Mouse (Mus musculus) spleen, adult 2 months (tissue): Measurements from ENCODE around the gene Srcin1. TPM values are rescaled to one million over a fixed set of nuclear protein-coding genes. Genes with fewer than 3 reads are reported as not detected.

Experiments
- DNase-seq, 2 experiments: peaks; one replicate each; pipeline versions ENCODE4 v3.0.0 to v3.0.0-alpha.2; 2012 to 2021; ENCODE audit warnings: low spot score in 2 of 2, low read depth in 1 of 2
- H3K27ac ChIP-seq: fragments of 200-500 bp; 2 replicates; pipeline ENCODE4 v1.5.1; 2012; ENCODE audit warnings: low read length, inconsistent platforms; ENCODE audit not compliant: insufficient read depth
- H3K27me3 ChIP-seq: fragments of 200-500 bp; 2 replicates; pipeline ENCODE4 v1.6.1; 2012; ENCODE audit warnings: mild to moderate bottlenecking, moderate library complexity, low read length, inconsistent platforms; ENCODE audit not compliant: control insufficient read depth, insufficient read depth
- H3K36me3 ChIP-seq: fragments of 200-500 bp; 2 replicates; pipeline ENCODE4 v1.6.1; 2012; ENCODE audit warnings: mild to moderate bottlenecking, low read length, inconsistent platforms; ENCODE audit not compliant: control insufficient read depth, insufficient read depth
- H3K4me1 ChIP-seq: fragments of 200-500 bp; 2 replicates; pipeline ENCODE4 v1.6.1; 2011; ENCODE audit warnings: inconsistent platforms; ENCODE audit not compliant: control insufficient read depth, insufficient read depth, insufficient read length
- H3K4me3 ChIP-seq: fragments of 200-500 bp; 2 replicates; pipeline ENCODE4 v1.5.1; 2011; ENCODE audit warnings: mild to moderate bottlenecking, inconsistent platforms; ENCODE audit not compliant: insufficient read depth, insufficient read length; ENCODE audit errors: extremely low read depth
- CTCF ChIP-seq: fragments of 200-500 bp; IDR thresholded peaks from 2 replicates; pipeline ENCODE4 v1.5.1; 2011; ENCODE audit warnings: mild to moderate bottlenecking, inconsistent platforms; ENCODE audit not compliant: insufficient read depth, insufficient read length, insufficient replicate concordance; ENCODE audit errors: extremely low read depth
- POLR2A ChIP-seq: fragments of 200-500 bp; IDR thresholded peaks from 2 replicates; pipeline ENCODE4 v1.6.1; 2011; ENCODE audit warnings: low read depth, low read length, inconsistent platforms
- WGBS: fragments of 180-500 bp; shearing (Covaris S2); methylation state at CpG from one replicate; pipeline ENCODE4 v1.1.7; 2018; 5-methylcytosine and 5-hydroxymethylcytosine counted together
- polyA plus RNA-seq: library from polyadenylated mRNA; depleted of rRNA; stranded (reverse); fragments of >200 nt; gene quantifications from 2 replicates; pipeline ENCODE4 v1.2.3, GENCODE M21; 2012

Srcin1 gene
- polyA plus RNA-seq, 1 experiment: 0.13 TPM

GRCm38 (mm10) chr11:97530069-97530468 lies 45.9 kb downstream of the Srcin1 start:
- H3K4me1 ChIP-seq: peaks cover 11% of the 10 kb centered on the region
- peaks cover 14% of the 10 kb centered on the region for H3K27me3 ChIP-seq
- DNase-seq: no peak
- H3K36me3 ChIP-seq: no peaks in the 10 kb centered on the region
- no peak overlapping the region for H3K4me3 ChIP-seq
- no peak overlapping the region for H3K27ac ChIP-seq
- 78% methylated on average over 5 of the region's 6 CpGs for WGBS
- TF ChIP-seq POLR2A (no peak), CTCF (no peak)

- Histone ChIP-seq H3K27ac (no peak overlapping the region), H3K4me3 (no peak overlapping the region), H3K4me1 (peaks cover 3% of the 10 kb centered on the region), H3K36me3 (no peaks in the 10 kb centered on the region), H3K27me3 (peaks cover 5% of the 10 kb centered on the region)
- no peak for TF ChIP-seq CTCF
- TF ChIP-seq POLR2A: no peak
- WGBS: 86% methylated on average over 18 of the region's 18 CpGs
- DNase-seq: no peak
These were observed 47.6 kb downstream of the Srcin1 start for GRCm38 (mm10) chr11:97528282-97528808.

- TF ChIP-seq CTCF (no peak), POLR2A (no peak)
- H3K4me1 ChIP-seq: no peaks in the 10 kb centered on the region
- no peaks in the 10 kb centered on the region for H3K36me3 ChIP-seq
- H3K27me3 ChIP-seq: peaks cover 2% of the 10 kb centered on the region
- no peak overlapping the region for H3K4me3 ChIP-seq
- no peak overlapping the region for H3K27ac ChIP-seq
- DNase-seq: no peak
- 89% methylated on average over 6 of the region's 6 CpGs for WGBS
These were observed 50.7 kb downstream of the Srcin1 start for GRCm38 (mm10) chr11:97525313-97525712.

- no peak overlapping the region for H3K4me3 ChIP-seq
- H3K4me1 ChIP-seq: no peaks in the 10 kb centered on the region
- WGBS: 86% methylated on average over 9 of the region's 9 CpGs
- no peak overlapping the region for H3K27ac ChIP-seq
- no peak for DNase-seq
- peaks cover 2% of the 10 kb centered on the region for H3K27me3 ChIP-seq
- no peak for TF ChIP-seq POLR2A
- no peak for TF ChIP-seq CTCF
- no peaks in the 10 kb centered on the region for H3K36me3 ChIP-seq
These were observed 51.7 kb downstream of the Srcin1 start for GRCm38 (mm10) chr11:97524306-97524705.

GRCm38 (mm10) chr11:97523827-97524261 lies 52.1 kb downstream of the Srcin1 start:
- no peaks in the 10 kb centered on the region for H3K4me1 ChIP-seq
- peaks cover 2% of the 10 kb centered on the region for H3K27me3 ChIP-seq
- TF ChIP-seq CTCF (no peak), POLR2A (no peak)
- H3K4me3 ChIP-seq: no peak overlapping the region
- no peak overlapping the region for H3K27ac ChIP-seq
- 56% methylated on average over 1 of the region's 1 CpGs for WGBS
- DNase-seq: no peak
- H3K36me3 ChIP-seq: no peaks in the 10 kb centered on the region

GRCm38 (mm10) chr11:97523107-97523506 lies 52.9 kb downstream of the Srcin1 start:
- Histone ChIP-seq H3K27ac (no peak overlapping the region), H3K4me3 (no peak overlapping the region), H3K4me1 (no peaks in the 10 kb centered on the region), H3K36me3 (no peaks in the 10 kb centered on the region), H3K27me3 (peaks cover 2% of the 10 kb centered on the region)
- WGBS: 90% methylated on average over 14 of the region's 14 CpGs
- TF ChIP-seq CTCF (no peak), POLR2A (no peak)
- DNase-seq: no peak

- Histone ChIP-seq H3K27ac (no peak overlapping the region), H3K36me3 (no peaks in the 10 kb centered on the region), H3K27me3 (peaks cover 2% of the 10 kb centered on the region), H3K4me3 (no peak overlapping the region), H3K4me1 (no peaks in the 10 kb centered on the region)
- WGBS: 87% methylated on average over 29 of the region's 29 CpGs
- DNase-seq: no peak
- no peak for TF ChIP-seq CTCF
- TF ChIP-seq POLR2A: no peak
These were observed 54.1 kb downstream of the Srcin1 start for GRCm38 (mm10) chr11:97521741-97522474.
